Mouse (Mus musculus): ENCODE results near the gene Mrpl27. TPM values are rescaled to one million over a fixed set of nuclear protein-coding genes. Genes with fewer than 3 reads are reported as not detected.

Mrpl27 gene
- total and polyA plus RNA-seq, 3 experiments, result 95.2 to 139 (median 104) TPM

DNA sequence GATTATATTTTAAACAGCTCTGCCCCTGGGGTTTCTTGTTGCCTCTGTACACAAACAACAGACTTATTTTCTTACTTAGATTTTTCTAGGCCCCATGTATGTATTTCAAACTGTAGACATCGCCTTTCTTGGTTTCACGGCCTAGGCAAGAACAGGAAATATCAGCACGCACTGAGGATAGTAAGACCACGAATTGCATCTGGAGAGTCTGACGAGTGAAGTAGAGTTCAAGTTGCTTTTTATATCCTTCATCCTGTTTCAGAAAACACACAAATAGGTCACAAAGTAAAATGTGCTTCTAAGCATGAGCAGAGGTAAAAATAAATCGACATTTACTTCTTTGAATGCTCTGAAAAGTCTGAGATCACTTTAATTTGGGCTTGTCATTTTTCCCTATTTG is 41.9 kb downstream of the Mrpl27 start:
- no peak overlapping the region; the same call in 1 of the 2 replicates for H3K4me2 ChIP-seq (ENCODE audit: insufficient read depth, low read depth, poor library complexity, severe bottlenecking)
- H3K9me3 ChIP-seq (replicated peaks; ENCODE audit: low read length), result peaks cover 6% of the 10 kb centered on the region
- TF ChIP-seq USF2 (conservative IDR thresholded peaks at IDR 0.05; ENCODE audit: low read depth, low read length) (no peak), CHD2 (IDR thresholded peaks at IDR 0.05; ENCODE audit: low read length) (no peak; the same call in 1 of the 2 replicates), TCF12 (IDR thresholded peaks at IDR 0.05; ENCODE audit: low read depth, low read length) (peak; percentile 40; the same call in 1 of the 2 replicates), MEF2A (IDR thresholded peaks at IDR 0.05; ENCODE audit: borderline replicate concordance, low read depth, low read length) (peak; percentile 90), RAD21 (IDR thresholded peaks at IDR 0.05; ENCODE audit: low read depth, low read length) (no peak; the same call in 1 of the 2 replicates), TBP (conservative IDR thresholded peaks at IDR 0.05; ENCODE audit: low read depth, low read length) (0 out of 2 replicates have a peak, but pooled peaks have one; percentile 58), MAX (IDR thresholded peaks at IDR 0.05; ENCODE audit: low read length) (peak; percentile 76), SIN3A (IDR thresholded peaks at IDR 0.05; ENCODE audit: low read length) (no peak), PAX5 (IDR thresholded peaks at IDR 0.05; ENCODE audit: low read length) (no peak), EP300 (IDR thresholded peaks at IDR 0.05; ENCODE audit: low read length) (peak; percentile 78), BHLHE40 (IDR thresholded peaks at IDR 0.05; ENCODE audit: low read depth, low read length) (peak; percentile 69), POLR2AphosphoS2 (IDR thresholded peaks at IDR 0.05; ENCODE audit: low read depth, low read length) (no peak), CTCF (conservative IDR thresholded peaks at IDR 0.05 in 1 of 2, IDR thresholded peaks at IDR 0.05 in 1 of 2; ENCODE audit: low read depth in 2 of 2, low read length in 2 of 2) (no peak), SMC3 (IDR thresholded peaks at IDR 0.05; ENCODE audit: low read depth, low read length) (no peak), ZNF384 (IDR thresholded peaks at IDR 0.05; ENCODE audit: low read depth, low read length) (no peak), GABPA (IDR thresholded peaks at IDR 0.05; ENCODE audit: insufficient replicate concordance, low read depth, low read length) (no peak), MAZ (IDR thresholded peaks at IDR 0.05; ENCODE audit: low read depth, low read length) (no peak), RCOR1 (conservative IDR thresholded peaks at IDR 0.05; ENCODE audit: low read depth, low read length) (no peak), MYC (IDR thresholded peaks at IDR 0.05; ENCODE audit: low read depth, low read length) (no peak; the same call in 1 of the 2 replicates), ZMIZ1 (IDR thresholded peaks at IDR 0.05; ENCODE audit: low read depth, low read length) (no peak), USF1 (IDR thresholded peaks at IDR 0.05; ENCODE audit: low read depth, low read length) (no peak), ELF1 (IDR thresholded peaks at IDR 0.05; ENCODE audit: low read depth, low read length) (no peak), NELFE (IDR thresholded peaks at IDR 0.05; ENCODE audit: low read depth, low read length) (no peak), NRF1 (IDR thresholded peaks at IDR 0.05; ENCODE audit: low read depth, low read length) (no peak), HCFC1 (IDR thresholded peaks at IDR 0.05; ENCODE audit: low read depth, low read length) (peak; percentile 44; the same call in 1 of the 2 replicates), ZC3H11A (IDR thresholded peaks at IDR 0.05; ENCODE audit: low read depth, low read length) (no peak), MAFK (IDR thresholded peaks at IDR 0.05; ENCODE audit: insufficient replicate concordance, low read length) (no peak; the same call in 1 of the 2 replicates), ETS1 (conservative IDR thresholded peaks at IDR 0.05; ENCODE audit: low read depth, low read length) (no peak; the same call in 1 of the 2 replicates), POLR2A (IDR thresholded peaks at IDR 0.05; ENCODE audit: low read depth, low read length) (no peak), ZKSCAN1 (IDR thresholded peaks at IDR 0.05; ENCODE audit: borderline replicate concordance, low read depth, low read length) (no peak; the same call in 1 of the 2 replicates), JUN (IDR thresholded peaks at IDR 0.05; ENCODE audit: insufficient read depth, low read depth, low read length) (peak; percentile 45; the same call in 1 of the 2 replicates), KAT2A (IDR thresholded peaks at IDR 0.05; ENCODE audit: insufficient replicate concordance, low read length) (no peak), JUND (conservative IDR thresholded peaks at IDR 0.05; ENCODE audit: low read depth, low read length) (peak; percentile 77), E2F4 (IDR thresholded peaks at IDR 0.05; ENCODE audit: insufficient replicate concordance, low read depth, low read length) (no peak), IRF4 (IDR thresholded peaks at IDR 0.05; ENCODE audit: low read depth, low read length) (0 out of 2 replicates have a peak, but pooled peaks have one; percentile 30), UBTF (IDR thresholded peaks at IDR 0.05; ENCODE audit: low read depth, low read length) (no peak), MXI1 (IDR thresholded peaks at IDR 0.05; ENCODE audit: low read depth, low read length) (peak; percentile 43; the same call in 1 of the 2 replicates), CHD1 (IDR thresholded peaks at IDR 0.05; ENCODE audit: low read depth, low read length) (no peak)
- H3K4me3 ChIP-seq (replicated peaks in 1 of 3; ENCODE audit: low read depth in 2 of 3, low read length in 2 of 3, poor library complexity in 1 of 3), result no peak overlapping the region
- H3K27ac ChIP-seq (ENCODE audit: insufficient read depth, low read depth), result no peak overlapping the region
- peaks cover 23 to 66% of the 10 kb centered on the region in 2 experiments for H3K4me1 ChIP-seq (ENCODE audit: control insufficient read depth in 1 of 2, insufficient read depth in 2 of 2)
- no peaks in the 10 kb centered on the region for H3K79me2 ChIP-seq (replicated peaks; ENCODE audit: control insufficient read depth, extremely low read depth, insufficient read depth, poor library complexity, severe bottlenecking)
- H3K27me3 ChIP-seq (replicated peaks), result no peaks in the 10 kb centered on the region
- in situ Hi-C loops (cut with MboI; ENCODE audit: low pct_ligation_motif_present, low pct_unique_long_range_greater_than_20kb, low sequenced_read_pairs), result no loop called here
- dilution Hi-C loops (cut with MboI; ENCODE audit: extremely low pct_ligation_motif_present, extremely low pct_unique_long_range_greater_than_20kb, low sequenced_read_pairs), result no loop called here
- DNase-seq (ENCODE audit: extremely low read depth), result peak; percentile 70
- H3K36me3 ChIP-seq (replicated peaks in 1 of 2; ENCODE audit: control insufficient read depth in 1 of 2, insufficient read depth in 1 of 2, low read length in 1 of 2), result no peaks in the 10 kb centered on the region
- H3K9ac ChIP-seq (ENCODE audit: insufficient read depth, low read depth), result peak overlapping the region; percentile 48
